Mouse (Mus musculus): ENCODE data around the gene Safb. TPM values are rescaled to one million over a fixed set of nuclear protein-coding genes. Genes with fewer than 3 reads are reported as not detected.
A peak's percentile ranks its signal among the peaks of the same experiment; 100 is the strongest.

Gene Safb
- 10 to 100 TPM; 39.4 to 46.2 TPM for total RNA-seq (2021)
- long read RNA-seq, experiment 1, transcript Safb-201 (21 exons, 3,106 nt), result major isoform, 39 of 60 reads
- long read RNA-seq, experiment 1, partial matches to known transcripts, result 7 of 60 reads
- long read RNA-seq, experiment 1, other reads (novel, unspliced or antisense), result 11 of 60 reads
- long read RNA-seq, experiment 2, transcript Safb-201 (21 exons, 3,106 nt), result major isoform, 49 of 63 reads
- long read RNA-seq, experiment 2, partial matches to known transcripts, result 6 of 63 reads
- long read RNA-seq, experiment 2, other reads (novel, unspliced or antisense), result 8 of 63 reads

DNA sequence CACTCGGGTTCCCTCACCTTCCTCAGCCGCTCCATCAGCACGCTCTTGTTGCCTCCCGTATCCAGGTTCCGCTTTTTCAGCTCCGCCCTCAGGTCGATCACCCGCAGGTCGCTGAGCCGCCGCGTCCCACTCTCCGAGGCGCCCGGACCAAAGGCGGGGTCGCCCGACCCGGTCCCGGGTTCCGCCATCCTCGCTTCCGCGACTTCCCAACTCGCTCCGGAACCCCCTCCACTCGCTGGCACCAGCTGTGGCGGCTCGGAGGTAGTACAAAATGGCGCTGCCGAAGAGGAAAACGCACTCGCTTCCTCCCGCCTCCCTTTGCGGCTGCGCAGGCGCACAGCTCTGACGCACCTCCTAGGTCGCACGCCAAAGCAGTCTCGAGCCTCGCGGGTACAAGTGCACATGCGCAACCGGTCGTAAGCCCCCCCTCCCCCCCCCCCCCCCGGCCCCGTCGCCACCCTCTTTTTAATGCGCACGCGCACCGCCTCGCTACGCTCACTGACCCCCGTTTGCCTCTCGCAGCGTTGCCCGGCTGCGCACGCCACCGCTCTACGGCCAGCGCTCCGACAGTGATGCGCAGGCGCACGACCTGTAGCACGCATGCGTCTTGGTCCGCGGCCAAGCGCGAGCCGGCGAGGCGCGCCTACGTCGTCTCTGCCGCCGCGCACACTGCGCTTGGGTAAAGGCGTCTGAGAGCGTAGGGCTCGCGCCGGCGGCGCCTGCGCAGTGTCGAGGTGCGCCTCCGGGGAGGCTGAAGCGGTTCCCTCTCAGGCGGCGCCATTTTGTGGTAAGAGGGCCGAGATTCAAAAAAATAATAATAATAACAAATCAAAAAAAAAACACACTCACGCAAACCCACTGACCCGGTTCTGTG, at the start of gene Safb, which contains the start of gene Safb2:
Gene Safb (plus strand): TSS at position 569 of the 874 bp plus-strand sequence.
Gene Safb2 (minus strand): TSS at position 329 of the 874 bp plus-strand sequence.
- intact Hi-C loops (cut with DNase I; ENCODE audit: low total_unique reads), result no loop called here
- peak; percentile 99 for DNase-seq

DNA sequence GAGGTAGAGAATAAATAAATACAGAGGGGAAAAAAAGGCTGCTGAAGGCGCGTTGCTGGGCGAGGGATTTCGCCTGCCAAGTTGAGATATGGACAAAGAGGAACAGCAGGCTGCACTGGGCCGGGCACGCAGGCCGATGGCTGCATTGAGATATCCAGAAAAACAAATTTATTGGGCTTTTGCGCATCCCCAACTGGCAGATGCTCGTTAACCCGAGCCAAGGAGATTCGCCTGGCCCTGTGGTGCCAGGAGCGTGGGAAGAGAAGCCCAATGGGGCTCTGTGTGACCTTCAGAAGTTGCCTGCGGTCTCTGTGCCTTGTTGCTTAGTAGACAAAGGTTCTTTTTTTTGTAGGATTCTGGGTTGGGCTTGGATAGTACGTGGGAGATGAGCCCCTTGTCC, 48.4 kb upstream of the Safb start:
- intact Hi-C loops (cut with DNase I; ENCODE audit: low total_unique reads), result no loop called here
- no peak for DNase-seq

DNA sequence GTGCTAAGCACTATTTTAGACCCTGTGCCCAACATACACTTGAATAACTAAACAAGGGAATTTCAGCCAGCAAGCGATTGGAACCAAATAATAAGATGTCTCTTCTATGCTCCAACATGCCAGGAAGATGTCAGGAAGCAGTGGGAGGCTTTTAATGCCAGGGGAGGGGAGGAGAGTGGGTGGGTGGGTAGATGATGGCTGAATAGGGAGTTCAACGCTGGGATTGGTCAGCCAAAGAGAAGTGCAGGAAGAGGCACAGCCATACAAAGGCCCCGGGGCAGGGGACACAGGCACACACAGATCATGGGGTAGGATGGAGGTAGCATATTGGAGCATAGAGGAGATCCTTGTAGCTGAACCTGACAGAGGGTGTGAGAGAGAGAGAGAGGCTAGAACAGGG, 47.8 kb upstream of the Safb start:
- intact Hi-C loops (cut with DNase I; ENCODE audit: low total_unique reads), result no loop called here
- no peak for DNase-seq

DNA sequence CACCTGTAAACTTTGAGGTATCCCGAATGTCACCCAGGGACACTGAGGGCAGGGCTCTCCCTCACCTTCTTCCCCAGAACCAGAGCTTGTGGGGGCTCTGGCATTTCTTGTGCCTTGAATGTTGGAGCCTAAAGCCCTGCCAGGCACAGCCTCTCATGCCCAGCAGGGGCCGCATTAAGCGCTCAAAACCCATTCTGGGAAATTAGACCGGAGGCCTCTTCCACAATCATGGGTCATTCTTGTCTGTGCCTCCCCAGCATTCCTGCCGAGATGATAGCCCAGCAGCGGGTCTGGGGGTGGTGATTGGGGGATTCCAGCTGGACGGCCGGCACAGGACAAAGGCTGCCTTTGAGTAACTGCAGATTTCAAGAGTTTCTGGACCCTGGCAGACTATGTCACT, 46.7 kb upstream of the Safb start:
- intact Hi-C loops (cut with DNase I; ENCODE audit: low total_unique reads), result no loop called here
- no peak for DNase-seq

DNA sequence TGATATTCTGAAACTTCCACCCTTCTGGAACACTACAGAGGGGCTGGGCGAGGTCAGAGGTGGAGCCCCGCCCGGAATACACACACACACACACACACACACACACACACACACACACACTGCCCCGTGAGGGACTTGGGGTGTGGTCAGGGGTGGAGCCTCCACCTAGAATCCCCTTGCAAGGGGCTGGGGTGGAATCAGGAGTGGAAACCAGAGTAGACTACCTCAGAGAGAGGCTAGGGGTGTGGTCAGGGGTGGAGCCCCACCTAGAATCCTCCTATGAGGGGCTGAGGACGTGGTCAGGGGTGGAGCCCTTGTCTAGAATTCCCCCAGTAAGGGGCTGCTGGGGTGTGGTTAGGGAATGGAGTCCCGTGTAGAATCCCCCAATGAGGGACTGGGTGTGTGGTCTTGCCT, 44.1 kb upstream of the Safb start:
- intact Hi-C loops (cut with DNase I; ENCODE audit: low total_unique reads), result no loop called here
- DNase-seq, result no peak

DNA sequence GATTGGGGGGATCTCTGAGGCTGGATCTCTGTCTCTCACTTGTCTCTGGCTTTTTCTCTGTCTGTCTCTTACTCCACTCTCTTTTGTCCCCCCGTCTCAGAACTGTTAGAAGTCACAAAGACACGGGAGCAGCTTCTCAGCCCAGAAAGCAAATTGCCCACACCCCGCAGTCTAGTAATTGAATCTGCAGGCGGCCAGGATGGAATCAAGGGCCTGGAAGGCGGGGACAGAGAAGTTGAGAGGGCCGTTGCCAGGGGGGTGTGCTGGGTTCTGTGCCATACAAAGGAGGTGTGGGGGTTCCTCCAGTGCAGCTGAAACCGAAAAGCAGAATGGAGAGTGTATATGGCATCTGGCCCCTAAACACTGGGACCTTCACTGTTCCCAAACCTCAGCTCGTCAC, 41.9 kb upstream of the Safb start:
- intact Hi-C loops (cut with DNase I; ENCODE audit: low total_unique reads), result no loop called here
- no peak for DNase-seq

DNA sequence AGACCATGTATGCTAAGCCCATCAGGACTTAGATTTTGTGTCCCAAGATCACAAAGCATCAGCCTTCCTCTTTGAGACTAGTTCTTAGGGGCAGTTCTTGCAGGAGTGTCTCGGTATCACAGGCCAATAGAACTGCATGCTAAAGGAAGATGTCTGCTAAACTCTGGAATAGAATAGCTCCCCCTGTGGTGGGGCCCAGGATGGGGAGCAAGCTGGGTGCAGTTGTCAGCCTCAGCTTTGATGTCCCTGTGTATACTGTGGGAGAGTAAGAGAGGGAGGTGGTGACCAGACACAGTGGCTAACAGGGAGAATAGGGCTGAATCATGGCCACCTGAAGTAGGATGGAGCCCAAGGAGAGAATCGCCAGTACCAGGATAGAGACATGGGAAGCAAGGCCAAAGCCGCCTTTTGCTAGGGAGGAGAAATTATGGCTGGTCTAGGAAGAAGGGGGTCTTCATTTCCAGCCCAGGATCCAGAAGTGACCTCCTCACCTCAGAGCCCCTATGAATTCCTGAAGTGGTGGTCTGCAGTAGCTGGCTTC, 40.9 kb upstream of the Safb start:
- DNase-seq, result no peak
- intact Hi-C loops (cut with DNase I; ENCODE audit: low total_unique reads), result no loop called here

DNA sequence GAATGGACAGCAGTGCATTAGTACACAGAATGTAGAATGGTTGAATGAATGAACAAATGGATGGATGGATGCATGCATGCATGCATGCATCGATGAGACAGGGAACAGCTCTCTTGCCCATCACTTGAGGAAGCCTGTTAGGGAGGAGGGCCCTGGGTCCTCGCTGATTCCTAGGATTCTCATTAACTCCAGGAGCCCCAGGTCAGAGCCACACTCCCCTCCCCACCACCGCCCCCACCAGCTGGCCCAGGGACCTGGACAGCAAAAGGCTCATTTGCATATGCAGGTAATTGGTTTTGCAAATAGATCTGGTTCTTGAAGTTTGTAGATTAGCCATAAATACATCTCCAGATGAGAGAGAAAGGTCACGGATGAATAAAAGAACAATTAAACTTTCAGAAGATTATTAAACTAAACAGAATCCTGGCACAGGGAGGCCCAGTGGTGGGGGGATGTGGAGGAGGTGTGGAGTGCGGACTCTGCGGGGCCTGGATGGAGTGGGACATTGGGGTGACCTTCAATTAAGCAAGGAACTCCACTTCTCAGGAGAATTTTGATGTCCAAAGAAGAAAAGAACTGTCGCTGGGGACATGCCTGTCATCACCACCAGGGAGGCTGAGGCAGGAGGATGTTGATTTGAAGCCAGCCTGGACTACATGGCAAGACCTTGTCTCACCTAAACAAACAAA, 39.8 kb upstream of the Safb start:
- intact Hi-C loops (cut with DNase I; ENCODE audit: low total_unique reads), result no loop called here
- no peak for DNase-seq

DNA sequence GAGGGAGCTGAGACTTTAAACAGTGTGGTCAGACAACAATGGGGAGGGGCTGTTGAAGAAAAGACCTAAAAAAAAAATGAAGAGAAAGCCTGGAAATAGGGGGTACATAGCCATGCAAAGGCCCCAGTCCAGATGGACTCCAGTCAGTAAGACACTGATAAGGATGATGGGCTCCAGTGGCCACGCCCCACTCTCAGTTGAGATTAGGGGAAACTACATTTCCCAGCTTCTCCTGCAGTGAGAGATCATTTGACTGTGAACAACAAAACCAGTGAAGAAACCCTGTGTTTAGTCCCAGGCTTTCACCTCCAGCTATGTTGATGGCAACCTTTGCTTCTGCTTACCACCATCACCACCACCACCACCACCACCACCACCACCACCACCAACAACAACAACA, 38.7 kb upstream of the Safb start:
- DNase-seq, result no peak
- intact Hi-C loops (cut with DNase I; ENCODE audit: low total_unique reads), result no loop called here

DNA sequence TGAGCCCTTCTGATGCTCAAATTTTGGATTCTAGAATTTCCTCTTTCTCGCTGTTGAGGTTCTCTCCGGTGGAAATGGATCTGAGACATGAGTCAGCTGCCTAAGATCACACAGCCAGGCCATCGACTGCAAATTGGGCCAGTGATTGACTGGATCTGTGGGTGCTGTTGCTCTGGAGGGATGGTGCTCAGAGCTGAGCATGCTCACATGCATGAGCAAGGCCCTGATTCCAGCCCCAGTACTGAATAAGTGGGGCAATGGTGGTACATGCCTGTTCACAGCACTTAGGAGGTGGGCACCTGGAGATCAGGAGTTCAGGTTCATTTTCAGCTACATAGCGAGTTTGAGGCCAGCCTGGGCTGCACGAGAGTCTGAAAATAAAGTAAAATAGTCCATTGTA, 38.0 kb upstream of the Safb start:
- intact Hi-C loops (cut with DNase I; ENCODE audit: low total_unique reads), result no loop called here
- no peak for DNase-seq

DNA sequence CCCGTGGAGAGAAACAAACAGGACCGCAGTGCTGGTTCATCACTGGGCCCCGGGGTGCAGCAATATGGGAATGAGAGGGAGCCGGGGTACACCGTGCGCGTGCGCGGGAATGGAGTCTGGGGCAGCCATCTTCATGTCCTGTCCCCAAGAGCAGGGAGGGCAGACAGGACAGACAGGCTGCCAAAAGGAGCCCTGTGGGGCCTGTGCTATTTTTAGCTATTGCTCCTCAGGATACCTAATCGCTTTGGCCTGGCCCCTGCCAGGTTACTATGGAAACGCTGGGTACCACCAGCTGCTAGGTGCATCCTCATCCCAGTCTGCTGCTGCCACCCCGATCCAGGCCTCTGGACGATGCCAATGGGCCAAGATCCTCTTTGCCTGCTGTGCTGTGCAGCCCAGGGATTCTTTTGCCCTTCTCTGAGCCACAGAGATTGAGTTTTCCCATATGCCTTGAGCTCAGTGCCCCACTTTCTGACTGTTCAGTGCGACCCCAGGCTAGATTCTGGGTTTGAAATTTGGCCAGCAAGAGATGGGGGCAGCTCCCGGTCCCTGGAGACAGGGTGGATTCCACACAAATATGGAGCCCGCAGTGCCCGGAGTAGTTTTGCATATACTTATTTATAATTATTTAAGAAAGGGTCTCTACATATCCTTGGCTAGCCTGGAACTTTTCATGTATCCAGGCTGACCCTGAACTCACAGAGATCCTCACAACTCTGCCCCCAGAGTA, 37.3 kb upstream of the Safb start:
- DNase-seq, result peak; percentile 57
- intact Hi-C loops (cut with DNase I; ENCODE audit: low total_unique reads), result no loop called here

DNA sequence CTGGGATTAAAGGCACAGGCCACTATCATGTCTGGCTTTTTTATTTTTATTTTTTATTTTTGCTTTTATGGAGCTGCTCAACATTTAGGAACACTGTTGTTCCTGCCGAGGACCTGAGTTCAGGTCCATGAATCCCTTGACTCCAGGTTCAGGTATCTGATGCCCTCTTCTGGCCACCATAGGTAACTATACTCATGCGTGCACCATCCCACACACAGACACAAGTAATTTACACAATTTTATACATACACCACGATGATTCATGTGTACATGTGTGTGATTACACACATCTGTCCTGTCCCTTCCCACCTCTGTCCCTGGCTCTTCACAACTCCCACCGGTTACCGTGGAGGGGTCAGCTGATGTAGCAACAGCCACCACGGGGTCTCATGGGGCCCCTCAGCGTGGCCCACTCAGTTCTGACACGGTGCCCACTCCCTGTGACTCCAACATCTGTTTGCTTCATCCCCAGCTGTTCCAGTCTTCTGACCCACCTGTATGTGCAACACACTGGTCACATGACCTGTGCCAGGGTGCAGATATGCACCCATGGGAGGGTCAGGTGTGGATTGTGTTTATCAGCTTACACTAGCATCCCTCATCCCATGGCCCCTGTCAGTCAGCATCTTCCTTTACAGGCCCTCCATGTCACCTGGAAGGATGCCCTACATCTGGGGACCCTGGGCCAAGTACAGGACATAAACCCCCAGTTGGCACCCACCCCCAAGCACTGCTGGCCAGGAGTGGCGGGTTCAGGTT, 36.6 kb upstream of the Safb start:
- intact Hi-C loops (cut with DNase I; ENCODE audit: low total_unique reads), result no loop called here
- DNase-seq, result no peak

DNA sequence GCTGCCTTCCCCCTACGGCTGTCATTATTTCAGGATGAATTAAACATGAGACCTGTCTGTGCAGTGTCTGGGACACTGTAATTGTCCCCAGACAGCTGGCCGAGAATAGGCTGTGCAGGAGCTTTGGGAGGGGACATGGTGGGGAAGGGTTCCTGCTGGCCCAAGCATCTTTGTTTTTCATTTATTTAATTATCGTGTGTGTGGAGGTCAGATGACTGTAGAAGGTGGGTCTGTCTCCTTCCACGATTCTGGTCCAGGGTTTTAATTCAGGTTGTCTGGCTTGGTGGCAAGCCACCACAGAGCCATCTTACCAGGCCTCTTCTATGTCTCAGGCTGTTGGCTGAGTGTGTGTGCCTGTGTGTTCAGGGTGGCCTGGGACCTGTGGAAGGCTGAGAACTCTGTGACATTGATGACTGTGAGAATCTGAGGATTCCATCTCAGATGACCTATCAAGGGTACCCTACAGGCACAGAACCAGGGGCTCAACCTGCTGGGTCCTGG, 36.0 kb upstream of the Safb start:
- DNase-seq, result no peak
- intact Hi-C loops (cut with DNase I; ENCODE audit: low total_unique reads), result no loop called here

DNA sequence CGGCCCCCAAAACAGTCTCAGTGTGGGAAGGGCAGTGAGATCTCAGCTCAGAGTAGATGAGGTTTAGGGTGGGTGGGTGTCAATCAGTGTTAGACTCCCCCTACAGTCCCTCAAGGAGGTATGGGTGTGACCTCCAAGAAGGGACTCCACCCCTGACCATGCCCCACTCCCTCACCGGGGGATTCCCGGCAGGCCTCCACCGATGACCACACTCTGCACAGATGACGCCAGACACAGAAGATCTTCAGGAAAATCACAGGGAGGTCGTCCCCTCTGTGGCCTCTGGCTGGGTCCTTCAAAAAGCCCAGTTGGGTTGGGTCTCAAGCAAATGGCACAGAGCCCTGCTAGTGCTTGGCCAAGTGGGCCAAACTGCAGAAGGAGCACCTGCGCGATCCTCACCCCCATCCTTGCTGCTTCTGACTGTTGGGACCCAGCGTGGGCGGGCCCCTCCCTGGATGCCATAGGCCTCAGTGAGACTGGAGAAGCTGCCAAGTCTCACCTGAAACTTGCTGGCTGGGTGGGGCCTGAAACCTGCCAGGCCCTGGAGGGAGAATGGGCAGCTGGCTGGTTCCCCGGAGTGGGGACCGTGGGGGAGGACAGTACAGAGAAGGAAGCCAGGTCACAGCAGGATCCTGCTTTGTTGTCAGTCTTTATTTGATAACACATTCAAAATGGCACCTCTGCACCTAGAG, 33.7 kb upstream of the Safb start:
- peak; percentile 11 for DNase-seq
- intact Hi-C loops (cut with DNase I; ENCODE audit: low total_unique reads), result loop anchor here (5.0 kb wide), 2 partner anchors 59 to 124 kb away; no protein-coding TSS in a partner anchor

DNA sequence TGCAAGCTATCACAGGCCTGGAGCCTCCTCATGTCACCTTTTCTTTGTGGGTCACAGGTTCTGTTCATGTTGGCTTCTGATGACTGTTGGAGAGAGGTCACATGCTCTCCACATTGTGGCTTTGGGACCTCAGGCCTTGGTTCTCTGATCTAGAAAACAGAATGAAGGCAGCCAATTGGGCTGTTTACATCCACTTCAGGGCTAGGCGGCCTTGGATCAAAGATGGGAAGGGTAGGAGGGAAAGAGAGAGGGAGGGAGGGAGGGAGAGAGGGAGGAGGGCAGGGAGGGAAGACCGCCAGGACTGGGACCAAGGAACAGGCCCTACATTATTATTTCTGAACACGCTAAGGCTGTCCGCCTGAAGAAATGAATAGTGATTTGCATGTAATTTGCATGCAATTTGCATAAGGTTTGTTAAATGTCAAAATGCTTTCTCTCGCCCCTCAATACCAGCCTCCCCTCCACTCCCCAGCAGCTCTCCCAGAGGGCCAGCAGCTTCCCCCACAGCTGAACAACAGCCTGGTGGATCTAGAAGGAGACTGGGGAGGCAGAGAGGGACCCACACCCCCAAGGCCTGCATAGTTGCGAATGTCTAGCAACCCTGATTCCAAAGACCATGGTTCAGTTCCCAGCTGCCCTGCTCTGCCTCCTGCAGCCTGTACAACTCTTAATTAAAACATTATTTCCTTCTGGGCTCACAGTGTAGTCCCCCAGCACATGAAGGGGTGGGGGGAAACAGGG, 32.6 kb upstream of the Safb start:
- intact Hi-C loops (cut with DNase I; ENCODE audit: low total_unique reads), result loop anchor here (5.0 kb wide), 2 partner anchors 60 to 125 kb away; no protein-coding TSS in a partner anchor
- peak; percentile 2 for DNase-seq

DNA sequence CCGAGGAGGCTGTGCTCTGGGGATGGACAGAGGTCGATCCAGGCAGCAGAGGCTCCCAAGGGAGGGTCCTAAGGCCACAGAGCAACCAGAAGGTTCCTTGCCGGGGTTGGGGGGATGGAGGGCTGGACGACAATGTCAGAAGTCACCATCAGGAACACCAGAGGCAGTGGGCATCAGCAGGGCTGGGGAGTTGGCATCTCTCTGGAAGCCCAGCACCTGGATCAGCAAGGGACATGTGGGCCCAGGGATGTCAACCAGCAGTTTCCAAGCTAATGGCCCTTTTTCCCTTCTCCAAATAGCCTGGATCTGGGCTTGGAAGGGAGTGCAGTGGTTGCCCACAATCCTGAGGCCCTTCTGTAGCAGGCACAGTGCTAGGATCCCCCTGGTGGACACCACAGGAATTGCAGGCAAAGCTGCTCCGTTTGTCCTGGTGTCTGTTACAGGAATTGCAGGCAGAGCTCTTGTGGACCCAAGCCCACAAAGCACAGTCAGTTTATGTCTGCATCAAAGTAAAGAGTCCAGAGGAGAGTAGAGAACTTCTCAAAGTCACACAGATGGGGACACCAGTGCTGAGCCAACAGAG, 31.8 kb upstream of the Safb start:
- peak; percentile 63 for DNase-seq
- intact Hi-C loops (cut with DNase I; ENCODE audit: low total_unique reads), result loop anchor here (5.0 kb wide), 2 partner anchors 61 to 126 kb away; no protein-coding TSS in a partner anchor

DNA sequence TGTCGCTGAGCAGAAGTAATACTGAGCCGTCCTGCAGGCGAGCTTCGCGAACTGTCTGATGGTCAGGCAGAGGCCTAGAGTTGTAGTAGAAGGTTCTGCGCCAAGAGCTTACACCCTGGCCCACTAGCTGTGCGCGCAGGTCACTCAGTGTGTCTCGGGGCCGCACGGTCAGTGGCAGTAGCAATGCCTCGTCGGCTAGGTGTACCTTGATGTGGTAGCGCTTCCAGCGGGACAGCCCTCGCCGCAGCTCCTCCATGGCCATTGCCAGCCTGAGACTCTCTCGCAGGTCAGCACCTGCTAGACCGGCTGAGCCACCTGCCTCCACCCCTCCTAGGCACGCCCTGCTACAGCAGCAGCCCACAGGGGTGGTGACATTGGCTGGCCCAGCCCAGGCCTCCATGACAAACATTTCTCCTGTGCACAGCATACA, 30.5 kb upstream of the Safb start, which contains the start of gene Gm20219:
Gene Gm20219 (minus strand): TSS at position 266 of the 430 bp plus-strand sequence.
- DNase-seq, result peak; percentile 9
- intact Hi-C loops (cut with DNase I; ENCODE audit: low total_unique reads), result loop anchor here (5.0 kb wide), 2 partner anchors 62 to 127 kb away; no protein-coding TSS in a partner anchor
